Mouse (Mus musculus) hindbrain, embryonic 11.5 days (tissue): Measurements from ENCODE around the gene Mgat5. TPM values are rescaled to one million over a fixed set of nuclear protein-coding genes. Genes with fewer than 3 reads are reported as not detected.

ENCODE experiments used
- ATAC-seq: fragments of 200-750 bp; cut with Nextera tagmentation; 2 replicates; pipeline ENCODE4 v1.8.0; 2017; ENCODE audit warnings: mild to moderate bottlenecking, moderate TSS enrichment, moderate library complexity; ENCODE audit not compliant: low FRiP score
- DNase-seq: peaks from one replicate; pipeline ENCODE4 v3.0.0-alpha.2; 2015; ENCODE audit warnings: low spot score
- H3K27ac ChIP-seq: fragments of 300-500 bp; sonication (generic); 2 replicates; pipeline ENCODE4 v1.5.1; 2014; ENCODE audit warnings: mild to moderate bottlenecking, low read depth, low read length
- H3K27me3 ChIP-seq: fragments of 300-500 bp; sonication (generic); 2 replicates; pipeline ENCODE4 v1.6.1; 2014; ENCODE audit warnings: mild to moderate bottlenecking, low read length, moderate library complexity, mixed read lengths; ENCODE audit not compliant: control insufficient read depth, insufficient read depth
- H3K36me3 ChIP-seq: fragments of 300-500 bp; sonication (generic); 2 replicates; pipeline ENCODE4 v1.6.1; 2014; ENCODE audit warnings: mild to moderate bottlenecking, low read length, moderate library complexity, mixed read lengths; ENCODE audit not compliant: control insufficient read depth, insufficient read depth
- H3K4me1 ChIP-seq: fragments of 300-500 bp; sonication (generic); replicated peaks from 2 replicates; pipeline ENCODE4 v1.6.1; 2014; ENCODE audit warnings: low read length, mixed read lengths; ENCODE audit not compliant: control insufficient read depth, insufficient read depth
- H3K4me2 ChIP-seq: fragments of 300-500 bp; sonication (generic); replicated peaks from 2 replicates; pipeline ENCODE4 v1.6.1; 2014; ENCODE audit warnings: mild to moderate bottlenecking, low read depth, low read length
- H3K4me3 ChIP-seq: fragments of 300-500 bp; sonication (generic); 2 replicates; pipeline ENCODE4 v1.5.1; 2014; ENCODE audit warnings: low read depth, low read length
- H3K9ac ChIP-seq: fragments of 300-500 bp; sonication (generic); 2 replicates; pipeline ENCODE4 v1.6.1; 2014; ENCODE audit warnings: low read depth, low read length
- H3K9me3 ChIP-seq: fragments of 300-500 bp; sonication (generic); 2 replicates; pipeline ENCODE4 v1.6.1; 2016; ENCODE audit warnings: low read length; ENCODE audit not compliant: control insufficient read depth
- WGBS: fragments of 180-500 bp; shearing (Covaris S2); extraction: QIAGEN DNeasy Blood & Tissue Kit; methylation state at CpG from one replicate; pipeline ENCODE4 v1.1.7; 2014; 5-methylcytosine and 5-hydroxymethylcytosine counted together
- polyA plus RNA-seq: library from polyadenylated mRNA; unstranded; fragments of >200 nt; fragmentation: Nextera tagmentation; extraction: Ambion mirVana; gene quantifications from 2 replicates; pipeline ENCODE4 v1.2.1, GENCODE M21; 2014

The Mgat5 gene
- polyA plus RNA-seq, 1 experiment from 2014 or later: 11.5 TPM

GRCm38 (mm10) chr1:127213434-127213833, 8.6 kb downstream of the Mgat5 start:
- H3K36me3 ChIP-seq: no peaks in the 10 kb centered on the region
- no peak overlapping the region for H3K4me3 ChIP-seq
- H3K27ac ChIP-seq: no peak overlapping the region
- H3K9ac ChIP-seq: no peak overlapping the region
- no peak for ATAC-seq
- no peak for DNase-seq
- no peaks in the 10 kb centered on the region for H3K27me3 ChIP-seq
- H3K4me1 ChIP-seq: no peaks in the 10 kb centered on the region
- H3K9me3 ChIP-seq: no peaks in the 10 kb centered on the region
- WGBS: 30% methylated on average over 3 of the region's 3 CpGs
- H3K4me2 ChIP-seq: no peak overlapping the region

- no peak overlapping the region for H3K4me3 ChIP-seq
- H3K4me2 ChIP-seq: no peak overlapping the region
- H3K27me3 ChIP-seq: no peaks in the 10 kb centered on the region
- no peaks in the 10 kb centered on the region for H3K9me3 ChIP-seq
- ATAC-seq: no peak
- H3K27ac ChIP-seq: no peak overlapping the region
- WGBS: 94% methylated on average over 8 of the region's 8 CpGs
- no peak for DNase-seq
- no peaks in the 10 kb centered on the region for H3K4me1 ChIP-seq
- H3K36me3 ChIP-seq: no peaks in the 10 kb centered on the region
- no peak overlapping the region for H3K9ac ChIP-seq
These were observed 9.9 kb downstream of the Mgat5 start for GRCm38 (mm10) chr1:127214585-127215232.

GRCm38 (mm10) chr1:127216979-127217378, 12.2 kb downstream of the Mgat5 start:
- Histone ChIP-seq H3K27ac (no peak overlapping the region), H3K9ac (no peak overlapping the region), H3K4me2 (no peak overlapping the region), H3K36me3 (no peaks in the 10 kb centered on the region), H3K4me1 (no peaks in the 10 kb centered on the region), H3K27me3 (no peaks in the 10 kb centered on the region), H3K9me3 (no peaks in the 10 kb centered on the region), H3K4me3 (no peak overlapping the region)
- ATAC-seq (no peak), DNase-seq (no peak)
- WGBS: 80% methylated on average over 2 of the region's 2 CpGs

GRCm38 (mm10) chr1:127217665-127218064, 12.8 kb downstream of the Mgat5 start:
- H3K9ac ChIP-seq: no peak overlapping the region
- no peak overlapping the region for H3K4me3 ChIP-seq
- H3K9me3 ChIP-seq: no peaks in the 10 kb centered on the region
- WGBS: 76% methylated on average over 4 of the region's 4 CpGs
- DNase-seq (no peak), ATAC-seq (no peak)
- H3K4me2 ChIP-seq: no peak overlapping the region
- H3K27ac ChIP-seq: no peak overlapping the region
- H3K4me1 ChIP-seq: no peaks in the 10 kb centered on the region
- no peaks in the 10 kb centered on the region for H3K27me3 ChIP-seq
- H3K36me3 ChIP-seq: no peaks in the 10 kb centered on the region

GRCm38 (mm10) chr1:127218182-127218581, 13.4 kb downstream of the Mgat5 start:
- Histone ChIP-seq H3K36me3 (no peaks in the 10 kb centered on the region), H3K9ac (no peak overlapping the region), H3K27ac (no peak overlapping the region), H3K9me3 (no peaks in the 10 kb centered on the region), H3K4me3 (no peak overlapping the region), H3K27me3 (no peaks in the 10 kb centered on the region), H3K4me2 (no peak overlapping the region), H3K4me1 (no peaks in the 10 kb centered on the region)
- DNase-seq (no peak), ATAC-seq (no peak)
- WGBS: 88% methylated on average over 7 of the region's 7 CpGs

GRCm38 (mm10) chr1:127219161-127219560, 14.3 kb downstream of the Mgat5 start:
- DNase-seq: no peak
- no peak for ATAC-seq
- no peak overlapping the region for H3K4me3 ChIP-seq
- H3K27ac ChIP-seq: no peak overlapping the region
- H3K27me3 ChIP-seq: no peaks in the 10 kb centered on the region
- H3K9ac ChIP-seq: no peak overlapping the region
- H3K4me1 ChIP-seq: no peaks in the 10 kb centered on the region
- H3K9me3 ChIP-seq: no peaks in the 10 kb centered on the region
- no peak overlapping the region for H3K4me2 ChIP-seq
- no peaks in the 10 kb centered on the region for H3K36me3 ChIP-seq
- 87% methylated on average over 4 of the region's 4 CpGs for WGBS

GRCm38 (mm10) chr1:127219621-127220020, 14.8 kb downstream of the Mgat5 start:
- Histone ChIP-seq H3K9ac (no peak overlapping the region), H3K27ac (no peak overlapping the region), H3K27me3 (no peaks in the 10 kb centered on the region), H3K4me3 (no peak overlapping the region), H3K4me2 (no peak overlapping the region), H3K4me1 (no peaks in the 10 kb centered on the region), H3K9me3 (no peaks in the 10 kb centered on the region), H3K36me3 (no peaks in the 10 kb centered on the region)
- no peak for ATAC-seq
- 89% methylated on average over 4 of the region's 4 CpGs for WGBS
- DNase-seq: no peak

GRCm38 (mm10) chr1:127221998-127222736, 17.4 kb downstream of the Mgat5 start:
- whole genome bisulfite sequencing: 91% methylated on average over 8 of the region's 8 CpGs
- Histone ChIP-seq H3K4me3 (no peak overlapping the region), H3K27me3 (no peaks in the 10 kb centered on the region), H3K9ac (no peak overlapping the region), H3K36me3 (no peaks in the 10 kb centered on the region), H3K4me1 (no peaks in the 10 kb centered on the region), H3K9me3 (no peaks in the 10 kb centered on the region), H3K4me2 (no peak overlapping the region), H3K27ac (no peak overlapping the region)
- DNase-seq: no peak
- no peak for ATAC-seq

- H3K4me3 ChIP-seq: no peak overlapping the region
- H3K4me1 ChIP-seq: no peaks in the 10 kb centered on the region
- no peak overlapping the region for H3K27ac ChIP-seq
- no peak overlapping the region for H3K4me2 ChIP-seq
- H3K9ac ChIP-seq: no peak overlapping the region
- no peaks in the 10 kb centered on the region for H3K27me3 ChIP-seq
- 97% methylated on average over 5 of the region's 5 CpGs for WGBS
- no peak for DNase-seq
- H3K9me3 ChIP-seq: no peaks in the 10 kb centered on the region
- H3K36me3 ChIP-seq: no peaks in the 10 kb centered on the region
- no peak for ATAC-seq
These were observed 20.2 kb downstream of the Mgat5 start for GRCm38 (mm10) chr1:127225060-127225459.
